Mouse (Mus musculus): ENCODE measurements around the gene Asb7. TPM values are rescaled to one million over a fixed set of nuclear protein-coding genes. Genes with fewer than 3 reads are reported as not detected.

Asb7 gene
- polyA plus RNA-seq, 1 experiment from 2014 or later = 10.6 TPM

- Histone ChIP-seq H3K4me3 (ENCODE audit: control insufficient read depth in 1 of 2, insufficient read depth in 1 of 2, low read depth in 1 of 2, low read length in 2 of 2) (no peak overlapping the region), H3K27ac (replicated peaks in 1 of 2; ENCODE audit: control insufficient read depth in 1 of 2, insufficient read depth in 1 of 2, low read depth in 2 of 2, low read length in 2 of 2) (no peak overlapping the region), H3K4me1 (ENCODE audit: control insufficient read depth in 2 of 2, insufficient read depth in 2 of 2, low read length in 2 of 2) (no peaks in the 10 kb centered on the region), H3K9me3 (ENCODE audit: control insufficient read depth, low read length) (no peaks in the 10 kb centered on the region), H3K4me2 (ENCODE audit: low read length) (no peak overlapping the region), H3K9ac (ENCODE audit: low read length) (no peak overlapping the region), H3K36me3 (ENCODE audit: control insufficient read depth, insufficient read depth, low read length) (peaks cover 68% of the 10 kb centered on the region), H3K27me3 (ENCODE audit: control insufficient read depth, insufficient read depth, low read length) (no peaks in the 10 kb centered on the region)
- no peak for ATAC-seq (ENCODE audit: insufficient number of reproducible peaks, insufficient read depth, low FRiP score, low read depth)
- 85% methylated on average over 9 of the region's 9 CpGs for WGBS
Measured at GRCm38 (mm10) chr7:66655471-66655870, 33.9 kb downstream of the Asb7 start.

GRCm38 (mm10) chr7:66653596-66653995 is 35.8 kb downstream of the Asb7 start:
- WGBS = 90% methylated on average over 9 of the region's 9 CpGs
- H3K36me3 ChIP-seq (ENCODE audit: control insufficient read depth, insufficient read depth, low read length) = peaks cover 52% of the 10 kb centered on the region

GRCm38 (mm10) chr7:66652216-66652615 is 37.2 kb downstream of the Asb7 start:
- no peak overlapping the region for H3K4me3 ChIP-seq (ENCODE audit: control insufficient read depth in 1 of 2, insufficient read depth in 1 of 2, low read depth in 1 of 2, low read length in 2 of 2)
- H3K4me1 ChIP-seq (ENCODE audit: control insufficient read depth in 2 of 2, insufficient read depth in 2 of 2, low read length in 2 of 2) = no peaks in the 10 kb centered on the region
- no peaks in the 10 kb centered on the region for H3K9me3 ChIP-seq (ENCODE audit: control insufficient read depth, low read length)
- no peaks in the 10 kb centered on the region for H3K27me3 ChIP-seq (ENCODE audit: control insufficient read depth, insufficient read depth, low read length)
- no peak overlapping the region for H3K9ac ChIP-seq (ENCODE audit: low read length)
- H3K4me2 ChIP-seq (ENCODE audit: low read length) = no peak overlapping the region
- H3K36me3 ChIP-seq (ENCODE audit: control insufficient read depth, insufficient read depth, low read length) = peaks cover 49% of the 10 kb centered on the region
- ATAC-seq (ENCODE audit: insufficient number of reproducible peaks, insufficient read depth, low FRiP score, low read depth) = no peak
- H3K27ac ChIP-seq (replicated peaks in 1 of 2; ENCODE audit: control insufficient read depth in 1 of 2, insufficient read depth in 1 of 2, low read depth in 2 of 2, low read length in 2 of 2) = no peak overlapping the region
- 87% methylated on average over 4 of the region's 4 CpGs for WGBS

More at GRCm38 (mm10) chr7:66653596-66653995, 35.8 kb downstream of the Asb7 start:
- Histone ChIP-seq H3K27me3 (ENCODE audit: control insufficient read depth, insufficient read depth, low read length) (no peaks in the 10 kb centered on the region), H3K9ac (ENCODE audit: low read length) (no peak overlapping the region), H3K4me3 (ENCODE audit: control insufficient read depth in 1 of 2, insufficient read depth in 1 of 2, low read depth in 1 of 2, low read length in 2 of 2) (no peak overlapping the region), H3K4me1 (ENCODE audit: control insufficient read depth in 2 of 2, insufficient read depth in 2 of 2, low read length in 2 of 2) (no peaks in the 10 kb centered on the region), H3K9me3 (ENCODE audit: control insufficient read depth, low read length) (no peaks in the 10 kb centered on the region), H3K4me2 (ENCODE audit: low read length) (no peak overlapping the region), H3K27ac (replicated peaks in 1 of 2; ENCODE audit: control insufficient read depth in 1 of 2, insufficient read depth in 1 of 2, low read depth in 2 of 2, low read length in 2 of 2) (no peak overlapping the region)
- ATAC-seq (ENCODE audit: insufficient number of reproducible peaks, insufficient read depth, low FRiP score, low read depth) = no peak

- Histone ChIP-seq H3K4me2 (ENCODE audit: low read length) (no peak overlapping the region), H3K4me3 (ENCODE audit: control insufficient read depth in 1 of 2, insufficient read depth in 1 of 2, low read depth in 1 of 2, low read length in 2 of 2) (no peak overlapping the region), H3K27me3 (ENCODE audit: control insufficient read depth, insufficient read depth, low read length) (no peaks in the 10 kb centered on the region), H3K4me1 (ENCODE audit: control insufficient read depth in 2 of 2, insufficient read depth in 2 of 2, low read length in 2 of 2) (no peaks in the 10 kb centered on the region), H3K27ac (replicated peaks in 1 of 2; ENCODE audit: control insufficient read depth in 1 of 2, insufficient read depth in 1 of 2, low read depth in 2 of 2, low read length in 2 of 2) (no peak overlapping the region), H3K9ac (ENCODE audit: low read length) (no peak overlapping the region), H3K36me3 (ENCODE audit: control insufficient read depth, insufficient read depth, low read length) (peaks cover 49% of the 10 kb centered on the region), H3K9me3 (ENCODE audit: control insufficient read depth, low read length) (no peaks in the 10 kb centered on the region)
- ATAC-seq (ENCODE audit: insufficient number of reproducible peaks, insufficient read depth, low FRiP score, low read depth) = no peak
- 79% methylated on average over 5 of the region's 5 CpGs for WGBS
Measured at GRCm38 (mm10) chr7:66650883-66651282, 38.5 kb downstream of the Asb7 start.

- Histone ChIP-seq H3K9me3 (ENCODE audit: control insufficient read depth, low read length) (no peaks in the 10 kb centered on the region), H3K4me1 (ENCODE audit: control insufficient read depth in 2 of 2, insufficient read depth in 2 of 2, low read length in 2 of 2) (no peaks in the 10 kb centered on the region), H3K27ac (replicated peaks in 1 of 2; ENCODE audit: control insufficient read depth in 1 of 2, insufficient read depth in 1 of 2, low read depth in 2 of 2, low read length in 2 of 2) (no peak overlapping the region), H3K4me2 (ENCODE audit: low read length) (no peak overlapping the region), H3K27me3 (ENCODE audit: control insufficient read depth, insufficient read depth, low read length) (no peaks in the 10 kb centered on the region), H3K36me3 (ENCODE audit: control insufficient read depth, insufficient read depth, low read length) (peaks cover 41% of the 10 kb centered on the region), H3K9ac (ENCODE audit: low read length) (no peak overlapping the region), H3K4me3 (ENCODE audit: control insufficient read depth in 1 of 2, insufficient read depth in 1 of 2, low read depth in 1 of 2, low read length in 2 of 2) (no peak overlapping the region)
- WGBS = 84% methylated on average over 2 of the region's 2 CpGs
- no peak for ATAC-seq (ENCODE audit: insufficient number of reproducible peaks, insufficient read depth, low FRiP score, low read depth)
Measured at GRCm38 (mm10) chr7:66649181-66649580, 40.2 kb downstream of the Asb7 start.

- H3K4me2 ChIP-seq (ENCODE audit: low read length) = no peak overlapping the region
- no peak for ATAC-seq (ENCODE audit: insufficient number of reproducible peaks, insufficient read depth, low FRiP score, low read depth)
- 98% methylated on average over 2 of the region's 2 CpGs for WGBS
- H3K9ac ChIP-seq (ENCODE audit: low read length) = no peak overlapping the region
- peaks cover 35% of the 10 kb centered on the region for H3K36me3 ChIP-seq (ENCODE audit: control insufficient read depth, insufficient read depth, low read length)
- H3K27me3 ChIP-seq (ENCODE audit: control insufficient read depth, insufficient read depth, low read length) = no peaks in the 10 kb centered on the region
- H3K27ac ChIP-seq (replicated peaks in 1 of 2; ENCODE audit: control insufficient read depth in 1 of 2, insufficient read depth in 1 of 2, low read depth in 2 of 2, low read length in 2 of 2) = no peak overlapping the region
- H3K4me3 ChIP-seq (ENCODE audit: control insufficient read depth in 1 of 2, insufficient read depth in 1 of 2, low read depth in 1 of 2, low read length in 2 of 2) = no peak overlapping the region
- no peaks in the 10 kb centered on the region for H3K9me3 ChIP-seq (ENCODE audit: control insufficient read depth, low read length)
- H3K4me1 ChIP-seq (ENCODE audit: control insufficient read depth in 2 of 2, insufficient read depth in 2 of 2, low read length in 2 of 2) = no peaks in the 10 kb centered on the region
Measured at GRCm38 (mm10) chr7:66645736-66646135, 43.7 kb downstream of the Asb7 start.

GRCm38 (mm10) chr7:66633351-66633750 is 56.0 kb downstream of the Asb7 start:
- Histone ChIP-seq H3K9me3 (ENCODE audit: control insufficient read depth, low read length) (no peaks in the 10 kb centered on the region), H3K4me3 (ENCODE audit: control insufficient read depth in 1 of 2, insufficient read depth in 1 of 2, low read depth in 1 of 2, low read length in 2 of 2) (no peak overlapping the region), H3K27ac (replicated peaks in 1 of 2; ENCODE audit: control insufficient read depth in 1 of 2, insufficient read depth in 1 of 2, low read depth in 2 of 2, low read length in 2 of 2) (no peak overlapping the region), H3K27me3 (ENCODE audit: control insufficient read depth, insufficient read depth, low read length) (no peaks in the 10 kb centered on the region), H3K4me1 (ENCODE audit: control insufficient read depth in 2 of 2, insufficient read depth in 2 of 2, low read length in 2 of 2) (no peaks in the 10 kb centered on the region), H3K36me3 (ENCODE audit: control insufficient read depth, insufficient read depth, low read length) (no peaks in the 10 kb centered on the region), H3K4me2 (ENCODE audit: low read length) (no peak overlapping the region), H3K9ac (ENCODE audit: low read length) (no peak overlapping the region)
- 69% methylated on average over 6 of the region's 6 CpGs for WGBS
- no peak for ATAC-seq (ENCODE audit: insufficient number of reproducible peaks, insufficient read depth, low FRiP score, low read depth)

GRCm38 (mm10) chr7:66630154-66630800 is 59.1 kb downstream of the Asb7 start:
- H3K4me1 ChIP-seq (ENCODE audit: control insufficient read depth in 2 of 2, insufficient read depth in 2 of 2, low read length in 2 of 2) = no peaks in the 10 kb centered on the region
- H3K4me2 ChIP-seq (ENCODE audit: low read length) = no peak overlapping the region
- H3K4me3 ChIP-seq (ENCODE audit: control insufficient read depth in 1 of 2, insufficient read depth in 1 of 2, low read depth in 1 of 2, low read length in 2 of 2) = no peak overlapping the region
- H3K27me3 ChIP-seq (ENCODE audit: control insufficient read depth, insufficient read depth, low read length) = no peaks in the 10 kb centered on the region
- no peaks in the 10 kb centered on the region for H3K36me3 ChIP-seq (ENCODE audit: control insufficient read depth, insufficient read depth, low read length)
- no peak overlapping the region for H3K27ac ChIP-seq (replicated peaks in 1 of 2; ENCODE audit: control insufficient read depth in 1 of 2, insufficient read depth in 1 of 2, low read depth in 2 of 2, low read length in 2 of 2)
- WGBS = 72% methylated on average over 15 of the region's 15 CpGs
- no peak for ATAC-seq (ENCODE audit: insufficient number of reproducible peaks, insufficient read depth, low FRiP score, low read depth)
- no peak overlapping the region for H3K9ac ChIP-seq (ENCODE audit: low read length)
- H3K9me3 ChIP-seq (ENCODE audit: control insufficient read depth, low read length) = peaks cover 4% of the 10 kb centered on the region; the same call in 1 of the 2 replicates
